Mouse (Mus musculus): ENCODE measurements around the gene Tmc8.
"Not testable (repeated sequence)": the region's sequence is repeated elsewhere in the genome, so short reads cannot be mapped to it uniquely, and the experiment has no call there.

The Tmc8 gene

GRCm38 (mm10) chr11:117797511-117798159 is 15.8 kb downstream of the Tmc8 start, which contains the start of gene 6030468B19Rik:
6030468B19Rik (plus strand) TSS chr11:117797660.
- DNase-seq (ENCODE audit: low spot score), result no peak

- DNase-seq (ENCODE audit: low spot score), result no peak
Observed at GRCm38 (mm10) chr11:117798160-117798541, 16.3 kb downstream of the Tmc8 start.

GRCm38 (mm10) chr11:117799174-117799573 is 17.3 kb downstream of the Tmc8 start:
- no peak for DNase-seq (ENCODE audit: low spot score)

- no peak for DNase-seq (ENCODE audit: low spot score)
Observed at GRCm38 (mm10) chr11:117800038-117800437, 18.2 kb downstream of the Tmc8 start.

GRCm38 (mm10) chr11:117801650-117802049 is 19.8 kb downstream of the Tmc8 start:
- DNase-seq (ENCODE audit: low spot score), result no peak

GRCm38 (mm10) chr11:117803166-117803688 is 21.4 kb downstream of the Tmc8 start:
- DNase-seq (ENCODE audit: low spot score), result no peak

- no peak for DNase-seq (ENCODE audit: low spot score)
Observed at GRCm38 (mm10) chr11:117806781-117807180, 24.9 kb downstream of the Tmc8 start.

GRCm38 (mm10) chr11:117809407-117810311 is 27.8 kb downstream of the Tmc8 start, which contains the start of the genes Gm20708 and Syngr2:
Gm20708 (plus strand) TSS chr11:117809668.
Syngr2 (plus strand) TSS chr11:117809668.
- peak; percentile 77 for DNase-seq (ENCODE audit: low spot score)

- peak; percentile 94 for DNase-seq (ENCODE audit: low spot score)
Observed at GRCm38 (mm10) chr11:117810401-117811046, 28.6 kb downstream of the Tmc8 start.

- DNase-seq (ENCODE audit: low spot score), result no peak
Observed at GRCm38 (mm10) chr11:117813867-117814266, 32.0 kb downstream of the Tmc8 start.

- no peak for DNase-seq (ENCODE audit: low spot score)
Observed at GRCm38 (mm10) chr11:117814704-117815366, 33.0 kb downstream of the Tmc8 start.

GRCm38 (mm10) chr11:117815850-117816249 is 34.0 kb downstream of the Tmc8 start:
- not testable (repeated sequence) for DNase-seq (ENCODE audit: low spot score)

GRCm38 (mm10) chr11:117816389-117816996 is 34.6 kb downstream of the Tmc8 start:
- DNase-seq (ENCODE audit: low spot score), result no peak

GRCm38 (mm10) chr11:117819095-117819494 is 37.2 kb downstream of the Tmc8 start:
- DNase-seq (ENCODE audit: low spot score), result no peak

- no peak for DNase-seq (ENCODE audit: low spot score)
Observed at GRCm38 (mm10) chr11:117820173-117820572, 38.3 kb downstream of the Tmc8 start.

- DNase-seq (ENCODE audit: low spot score), result no peak
Observed at GRCm38 (mm10) chr11:117821868-117822267, 40.0 kb downstream of the Tmc8 start.

GRCm38 (mm10) chr11:117822728-117823241 is 40.9 kb downstream of the Tmc8 start:
- DNase-seq (ENCODE audit: low spot score), result peak; percentile 59

- DNase-seq (ENCODE audit: low spot score), result no peak
Observed at GRCm38 (mm10) chr11:117823411-117823810, 41.5 kb downstream of the Tmc8 start.

- peak; percentile 83 for DNase-seq (ENCODE audit: low spot score)
Observed at GRCm38 (mm10) chr11:117824060-117824969, 42.4 kb downstream of the Tmc8 start.
